Mouse (Mus musculus) stomach, embryonic 15.5 days (tissue): Measurements from ENCODE around the gene BC030870. TPM values are rescaled to one million over a fixed set of nuclear protein-coding genes. Genes with fewer than 3 reads are reported as not detected.

Experiments
- microRNA-seq: library from miRNA; unstranded; fragments of <30 nt; microRNA quantifications from one replicate; pipeline ENCODE4, GENCODE M21; 2016
- polyA plus RNA-seq: library from polyadenylated mRNA; unstranded; fragments of >200 nt; fragmentation: Nextera tagmentation; extraction: Ambion mirVana; gene quantifications from 2 replicates; pipeline ENCODE4 v1.2.1, GENCODE M21; 2015

Gene BC030870
- polyA plus RNA-seq, 1 experiment from 2014 or later, result 9.8 TPM

Small RNA genes lying within 50 kb of the gene (microRNA-seq; reads per million reads assigned to microRNA genes)
- gene Gm24333, result not detected

Other genes starting within 250 kb of the BC030870 start
- gene Tmem192, start 182.4 kb downstream of the BC030870 start, polyA plus RNA-seq, result 31.8 and 32.1 TPM in 2 replicates
- not detected in 2 replicates for gene Trim75, start 141.7 kb downstream of the BC030870 start, polyA plus RNA-seq
- not detected in 2 replicates for gene Trim61, start 111.0 kb downstream of the BC030870 start, polyA plus RNA-seq
- not detected in 2 replicates for gene Trim60, start 111.0 kb downstream of the BC030870 start, polyA plus RNA-seq
- gene Apela, start 92.2 kb downstream of the BC030870 start, polyA plus RNA-seq, result 4.0 and 4.4 TPM in 2 replicates
- not detected in 2 replicates for gene Gm10663, start 54.5 kb downstream of the BC030870 start, polyA plus RNA-seq